8 mouse cellular contexts compared by ENCODE assay signal in genomic region chr7:16924037-16924834, GRCm38 (mm10). TPM values are rescaled to one million over a fixed set of nuclear protein-coding genes. Genes with fewer than 3 reads are reported as not detected.
A peak's percentile ranks its signal among the peaks of the same experiment; 100 is the strongest.
DNase-seq lines count a peak whose midpoint lies in the region; ATAC-seq and TF ChIP-seq lines count a peak whose summit lies in the region.

TSS of gene Calm3 (minus strand) at chr7:16924114.

- no peaks in the 10 kb centered on the region for H3K27me3 ChIP-seq in CH12.LX (replicated peaks)
- H3K27me3 ChIP-seq in forebrain, embryonic 11.5 days (ENCODE audit: control insufficient read depth, insufficient read depth, low read length), result no peaks in the 10 kb centered on the region
- H3K27me3 ChIP-seq in heart, embryonic 16.5 days (ENCODE audit: control insufficient read depth, insufficient read depth, low read length), result no peaks in the 10 kb centered on the region
- no peaks in the 10 kb centered on the region for H3K27me3 ChIP-seq in liver, embryonic 15.5 days
- no peaks in the 10 kb centered on the region for H3K27me3 ChIP-seq in neural tube, embryonic 12.5 days (replicated peaks)

- H3K4me1 ChIP-seq in CH12.LX (ENCODE audit: control insufficient read depth in 1 of 2, insufficient read depth in 2 of 2), result peaks cover 10 to 37% of the 10 kb centered on the region in 2 experiments
- H3K4me1 ChIP-seq in forebrain, embryonic 11.5 days (replicated peaks; ENCODE audit: control insufficient read depth, insufficient read depth, low read length), result peaks cover 27% of the 10 kb centered on the region
- peaks cover 35% of the 10 kb centered on the region for H3K4me1 ChIP-seq in heart, embryonic 16.5 days (ENCODE audit: control insufficient read depth, insufficient read depth, low read length)
- H3K4me1 ChIP-seq in liver, embryonic 15.5 days (replicated peaks), result peaks cover 46% of the 10 kb centered on the region
- H3K4me1 ChIP-seq in neural tube, embryonic 12.5 days, result peaks cover 37% of the 10 kb centered on the region

- peak within 1 kb of the TSS; percentile 92 for H3K9ac ChIP-seq in CH12.LX (ENCODE audit: insufficient read depth, low read depth)
- H3K9ac ChIP-seq in forebrain, embryonic 11.5 days (ENCODE audit: low read length), result peak within 1 kb of the TSS; percentile 80
- H3K9ac ChIP-seq in heart, embryonic 16.5 days (ENCODE audit: low read length), result peak within 1 kb of the TSS; percentile 95
- H3K9ac ChIP-seq in liver, embryonic 15.5 days, result peak within 1 kb of the TSS; percentile 97
- H3K9ac ChIP-seq in neural tube, embryonic 12.5 days, result peak within 1 kb of the TSS; percentile 97

- peak; percentile 92 for TF ChIP-seq POLR2A in CH12.LX (IDR thresholded peaks at IDR 0.05; ENCODE audit: low read depth, low read length)

- peak within 1 kb of the TSS; percentile 70 for H3K4me2 ChIP-seq in CH12.LX (ENCODE audit: insufficient read depth, low read depth, poor library complexity, severe bottlenecking)
- H3K4me2 ChIP-seq in forebrain, embryonic 11.5 days (ENCODE audit: low read depth, low read length, severe bottlenecking), result peak within 1 kb of the TSS; percentile 75
- H3K4me2 ChIP-seq in heart, embryonic 16.5 days (ENCODE audit: low read depth, low read length), result peak within 1 kb of the TSS; percentile 96
- H3K4me2 ChIP-seq in liver, embryonic 15.5 days, result peak within 1 kb of the TSS; percentile 85
- peak within 1 kb of the TSS; percentile 86 for H3K4me2 ChIP-seq in neural tube, embryonic 12.5 days (replicated peaks)

- DNase-seq in CH12.LX (ENCODE audit: extremely low read depth), result peak; percentile 99
- DNase-seq in c-Kit-positive CD71-positive TER-119-negative erythroid progenitor cells, embryonic 14.5 days (ENCODE audit: low read depth), result peak; percentile 99
- peak; percentile 100 for DNase-seq in forebrain, embryonic 11.5 days (ENCODE audit: low spot score)
- peak; percentile 99 for DNase-seq in kidney, postnatal 36 days
- DNase-seq in telencephalon, adult 2 months (ENCODE audit: low read depth, low spot score), result peak; percentile 99

- no peaks in the 10 kb centered on the region for H3K9me3 ChIP-seq in CH12.LX (replicated peaks; ENCODE audit: low read length)
- H3K9me3 ChIP-seq in forebrain, embryonic 11.5 days (ENCODE audit: control insufficient read depth, low read length), result no peaks in the 10 kb centered on the region
- H3K9me3 ChIP-seq in heart, embryonic 16.5 days (replicated peaks; ENCODE audit: control insufficient read depth, low read length), result no peaks in the 10 kb centered on the region
- no peaks in the 10 kb centered on the region for H3K9me3 ChIP-seq in liver, embryonic 15.5 days (replicated peaks)
- H3K9me3 ChIP-seq in neural tube, embryonic 12.5 days, result no peaks in the 10 kb centered on the region

- TF ChIP-seq CTCF in CH12.LX (conservative IDR thresholded peaks at IDR 0.05 in 1 of 2, IDR thresholded peaks at IDR 0.05 in 1 of 2; ENCODE audit: low read depth in 2 of 2, low read length in 2 of 2), result no peak

- H3K79me2 ChIP-seq in CH12.LX (replicated peaks; ENCODE audit: control insufficient read depth, extremely low read depth, insufficient read depth, poor library complexity, severe bottlenecking), result peaks cover 41% of the 10 kb centered on the region

- TF ChIP-seq RAD21 in CH12.LX (IDR thresholded peaks at IDR 0.05; ENCODE audit: low read depth, low read length), result no peak

- TF ChIP-seq EP300 in CH12.LX (IDR thresholded peaks at IDR 0.05; ENCODE audit: low read length), result no peak

- dilution Hi-C loops in CH12.LX (cut with MboI; ENCODE audit: extremely low pct_ligation_motif_present, extremely low pct_unique_long_range_greater_than_20kb, low sequenced_read_pairs), result no loop called here

- WGBS in forebrain, embryonic 11.5 days, result 2% methylated on average over 64 of the region's 64 CpGs
- 2% methylated on average over 64 of the region's 64 CpGs for WGBS in heart, embryonic 16.5 days
- 1% methylated on average over 64 of the region's 64 CpGs for whole genome bisulfite sequencing in liver, embryonic 15.5 days (ENCODE audit: insufficient replicate concordance)
- WGBS in neural tube, embryonic 12.5 days, result 2% methylated on average over 62 of the region's 64 CpGs

- H3K27ac ChIP-seq in CH12.LX (ENCODE audit: insufficient read depth, low read depth), result peak within 1 kb of the TSS; percentile 89
- peak within 1 kb of the TSS; percentile 97 for H3K27ac ChIP-seq in forebrain, embryonic 11.5 days (ENCODE audit: low read depth, low read length)
- H3K27ac ChIP-seq in heart, embryonic 16.5 days (ENCODE audit: low read length), result peak within 1 kb of the TSS; percentile 96
- peak within 1 kb of the TSS; percentile 93 for H3K27ac ChIP-seq in liver, embryonic 15.5 days (replicated peaks)
- H3K27ac ChIP-seq in neural tube, embryonic 12.5 days, result peak within 1 kb of the TSS; percentile 96

- ATAC-seq in forebrain, embryonic 11.5 days (replicated peaks; ENCODE audit: low FRiP score), result peak; percentile 91
- peak; percentile 86 for ATAC-seq in heart, embryonic 16.5 days (replicated peaks; ENCODE audit: extremely low read depth, insufficient read depth, low FRiP score)
- peak; percentile 91 for ATAC-seq in liver, embryonic 15.5 days (ENCODE audit: insufficient read depth)
- peak; percentile 93 for ATAC-seq in neural tube, embryonic 12.5 days (ENCODE audit: low FRiP score, low read depth)

- in situ Hi-C loops in CH12.LX (cut with MboI; ENCODE audit: low pct_ligation_motif_present, low pct_unique_long_range_greater_than_20kb, low sequenced_read_pairs), result no loop called here

- H3K36me3 ChIP-seq in CH12.LX (replicated peaks in 1 of 2; ENCODE audit: control insufficient read depth in 1 of 2, insufficient read depth in 1 of 2, low read length in 1 of 2), result peaks cover 17 to 32% of the 10 kb centered on the region in 2 experiments
- H3K36me3 ChIP-seq in forebrain, embryonic 11.5 days (ENCODE audit: control insufficient read depth, insufficient read depth, low read length), result no peaks in the 10 kb centered on the region; the same call in 1 of the 2 replicates
- H3K36me3 ChIP-seq in heart, embryonic 16.5 days (ENCODE audit: control insufficient read depth, insufficient read depth), result no peaks in the 10 kb centered on the region
- H3K36me3 ChIP-seq in liver, embryonic 15.5 days (replicated peaks), result peaks cover 16% of the 10 kb centered on the region
- H3K36me3 ChIP-seq in neural tube, embryonic 12.5 days, result peaks cover 13% of the 10 kb centered on the region

- peak within 1 kb of the TSS; percentile 62 to 93 (median 78) for H3K4me3 ChIP-seq in CH12.LX (replicated peaks in 1 of 3; ENCODE audit: low read depth in 2 of 3, low read length in 2 of 3, poor library complexity in 1 of 3)
- peak within 1 kb of the TSS; percentile 58 for H3K4me3 ChIP-seq in forebrain, embryonic 11.5 days (ENCODE audit: low read depth, low read length)
- peak within 1 kb of the TSS; percentile 76 for H3K4me3 ChIP-seq in heart, embryonic 16.5 days (ENCODE audit: low read length)
- H3K4me3 ChIP-seq in liver, embryonic 15.5 days (replicated peaks), result peak within 1 kb of the TSS; percentile 98
- peak within 1 kb of the TSS; percentile 85 for H3K4me3 ChIP-seq in neural tube, embryonic 12.5 days

TF ChIP-seq in CH12.LX, 34 proteins besides CTCF, POLR2A, EP300 and RAD21 (continues in another document):
- peak; percentile 72 for TF ChIP-seq HCFC1 (IDR thresholded peaks at IDR 0.05; ENCODE audit: low read depth, low read length)
- TF ChIP-seq ZMIZ1 (IDR thresholded peaks at IDR 0.05; ENCODE audit: low read depth, low read length), result peak; percentile 62; the same call in 1 of the 2 replicates
- TF ChIP-seq NELFE (IDR thresholded peaks at IDR 0.05; ENCODE audit: low read depth, low read length), result peak; percentile 85
- TF ChIP-seq USF1 (IDR thresholded peaks at IDR 0.05; ENCODE audit: low read depth, low read length), result peak; percentile 5; the same call in 1 of the 2 replicates
- TF ChIP-seq CHD1 (IDR thresholded peaks at IDR 0.05; ENCODE audit: low read depth, low read length), result peak; percentile 100
- TF ChIP-seq KAT2A (IDR thresholded peaks at IDR 0.05; ENCODE audit: insufficient replicate concordance, low read length), result peak; percentile 95
- TF ChIP-seq ZC3H11A (IDR thresholded peaks at IDR 0.05; ENCODE audit: low read depth, low read length), result no peak
- peak; percentile 77 for TF ChIP-seq MAX (IDR thresholded peaks at IDR 0.05; ENCODE audit: low read length)
- peak; percentile 61; the same call in 1 of the 2 replicates for TF ChIP-seq UBTF (IDR thresholded peaks at IDR 0.05; ENCODE audit: low read depth, low read length)
- no peak; the same call in 1 of the 2 replicates for TF ChIP-seq JUND (conservative IDR thresholded peaks at IDR 0.05; ENCODE audit: low read depth, low read length)
- TF ChIP-seq GABPA (IDR thresholded peaks at IDR 0.05; ENCODE audit: insufficient replicate concordance, low read depth, low read length), result peak; percentile 62; the same call in 1 of the 2 replicates
- TF ChIP-seq TBP (conservative IDR thresholded peaks at IDR 0.05; ENCODE audit: low read depth, low read length), result peak; percentile 92
- peak; percentile 82 for TF ChIP-seq CHD2 (IDR thresholded peaks at IDR 0.05; ENCODE audit: low read length)
- TF ChIP-seq BHLHE40 (IDR thresholded peaks at IDR 0.05; ENCODE audit: low read depth, low read length), result peak; percentile 77
- no peak for TF ChIP-seq PAX5 (IDR thresholded peaks at IDR 0.05; ENCODE audit: low read length)
- peak; percentile 87 for TF ChIP-seq ELF1 (IDR thresholded peaks at IDR 0.05; ENCODE audit: low read depth, low read length)
- TF ChIP-seq ETS1 (conservative IDR thresholded peaks at IDR 0.05; ENCODE audit: low read depth, low read length), result peak; percentile 56
- peak; percentile 67 for TF ChIP-seq IRF4 (IDR thresholded peaks at IDR 0.05; ENCODE audit: low read depth, low read length)
- peak; percentile 78; the same call in 1 of the 2 replicates for TF ChIP-seq MXI1 (IDR thresholded peaks at IDR 0.05; ENCODE audit: low read depth, low read length)
- TF ChIP-seq MYC (IDR thresholded peaks at IDR 0.05; ENCODE audit: low read depth, low read length), result peak; percentile 79
- peak; percentile 88; the same call in 1 of the 2 replicates for TF ChIP-seq RCOR1 (conservative IDR thresholded peaks at IDR 0.05; ENCODE audit: low read depth, low read length)
- TF ChIP-seq MAZ (IDR thresholded peaks at IDR 0.05; ENCODE audit: low read depth, low read length), result peak; percentile 80
- no peak for TF ChIP-seq E2F4 (IDR thresholded peaks at IDR 0.05; ENCODE audit: insufficient replicate concordance, low read depth, low read length)

RNA-seq across cellular contexts. Expression of gene Calm3, which starts in this region (rescaled TPM):
- total RNA-seq in CH12.LX (2012; rRNA removed) (312 and 326 TPM in 2 replicates), CH12.LX (2014; rRNA removed) (277 and 294 TPM in 2 replicates)
- polyA plus RNA-seq in CH12.LX (2012; ENCODE audit: insufficient read length, low read depth), result 623 and 775 TPM in 2 replicates
- polyA plus RNA-seq in forebrain, embryonic 11.5 days (2014; fragmentation: Nextera tagmentation; extraction: Ambion mirVana), result 276 and 285 TPM in 2 replicates
- 112 and 128 TPM in 2 replicates for polyA plus RNA-seq in heart, embryonic 16.5 days (2015; fragmentation: Nextera tagmentation; extraction: Ambion mirVana)
- polyA plus RNA-seq in liver, embryonic 15.5 days (2015; fragmentation: Nextera tagmentation; extraction: Ambion mirVana), result 79.0 and 83.9 TPM in 2 replicates
- polyA plus RNA-seq in neural tube, embryonic 12.5 days (2016; fragmentation: Nextera tagmentation; extraction: Ambion mirVana), result 213 and 232 TPM in 2 replicates

Comparison
In these comparisons a context has a peak if more than half of its experiments do, and no peak if none do; other contexts are left out.
1. Peak in every context shown above with its lines: DNase-seq, ATAC-seq, H3K4me3 ChIP-seq and H3K27ac ChIP-seq.